Mouse (Mus musculus) stomach, embryonic 14.5 days (tissue): ENCODE results near the gene Cx3cr1. TPM values are rescaled to one million over a fixed set of nuclear protein-coding genes. Genes with fewer than 3 reads are reported as not detected.
"Not testable (repeated sequence)": the region's sequence is repeated elsewhere in the genome, so short reads cannot be mapped to it uniquely, and the experiment has no call there.

Source experiments
- ATAC-seq: fragments of 200-750 bp; cut with Nextera tagmentation; 2 replicates; pipeline ENCODE4 v1.8.0; 2017; ENCODE audit warnings: low read depth, moderate TSS enrichment; ENCODE audit not compliant: insufficient number of reproducible peaks, insufficient read depth, low FRiP score
- H3K27ac ChIP-seq: fragments of 300-500 bp; sonication (generic); 2 replicates; pipeline ENCODE4 v1.5.1; 2014; ENCODE audit warnings: mild to moderate bottlenecking, low read length, moderate library complexity, mixed read lengths
- H3K27me3 ChIP-seq: fragments of 300-500 bp; sonication (generic); 2 replicates; pipeline ENCODE4 v1.6.1; 2014; ENCODE audit warnings: low read length, control low read depth, mixed read lengths; ENCODE audit not compliant: control insufficient read depth, insufficient read depth
- H3K36me3 ChIP-seq: fragments of 300-500 bp; sonication (generic); 2 replicates; pipeline ENCODE4 v1.6.1; 2014; ENCODE audit warnings: mild to moderate bottlenecking, control low read depth, low read length, moderate library complexity, mixed read lengths; ENCODE audit not compliant: control insufficient read depth, insufficient read depth
- H3K4me1 ChIP-seq: fragments of 300-500 bp; sonication (generic); 2 replicates; pipeline ENCODE4 v1.6.1; 2014; ENCODE audit warnings: low read length, control low read depth, mixed read lengths; ENCODE audit not compliant: control insufficient read depth, insufficient read depth
- H3K4me2 ChIP-seq: fragments of 300-500 bp; sonication (generic); replicated peaks from 2 replicates; pipeline ENCODE4 v1.6.1; 2014; ENCODE audit warnings: low read depth, low read length, control low read depth
- H3K4me3 ChIP-seq: fragments of 300-500 bp; sonication (generic); 2 replicates; pipeline ENCODE4 v1.5.1; 2014; ENCODE audit warnings: low read depth, low read length, control low read depth
- H3K9ac ChIP-seq: fragments of 300-500 bp; sonication (generic); replicated peaks from 2 replicates; pipeline ENCODE4 v1.6.1; 2014; ENCODE audit warnings: low read depth, mild to moderate bottlenecking, control low read depth, low read length, moderate library complexity, mixed read lengths
- H3K9me3 ChIP-seq: fragments of 300-500 bp; sonication (generic); 2 replicates; pipeline ENCODE4 v1.6.1; 2016; ENCODE audit warnings: low read depth, low read length, control low read depth; ENCODE audit not compliant: control insufficient read depth
- WGBS: fragments of 180-500 bp; shearing (Covaris S2); extraction: QIAGEN DNeasy Blood & Tissue Kit; methylation state at CpG from one replicate; pipeline ENCODE4 v1.1.7; 2014; 5-methylcytosine and 5-hydroxymethylcytosine counted together
- polyA plus RNA-seq: library from polyadenylated mRNA; unstranded; fragments of >200 nt; fragmentation: Nextera tagmentation; extraction: Ambion mirVana; gene quantifications from 2 replicates; pipeline ENCODE4 v1.2.1, GENCODE M21; 2014

Cx3cr1 gene
- polyA plus RNA-seq, 1 experiment from 2014 or later, result 13.7 TPM

DNA sequence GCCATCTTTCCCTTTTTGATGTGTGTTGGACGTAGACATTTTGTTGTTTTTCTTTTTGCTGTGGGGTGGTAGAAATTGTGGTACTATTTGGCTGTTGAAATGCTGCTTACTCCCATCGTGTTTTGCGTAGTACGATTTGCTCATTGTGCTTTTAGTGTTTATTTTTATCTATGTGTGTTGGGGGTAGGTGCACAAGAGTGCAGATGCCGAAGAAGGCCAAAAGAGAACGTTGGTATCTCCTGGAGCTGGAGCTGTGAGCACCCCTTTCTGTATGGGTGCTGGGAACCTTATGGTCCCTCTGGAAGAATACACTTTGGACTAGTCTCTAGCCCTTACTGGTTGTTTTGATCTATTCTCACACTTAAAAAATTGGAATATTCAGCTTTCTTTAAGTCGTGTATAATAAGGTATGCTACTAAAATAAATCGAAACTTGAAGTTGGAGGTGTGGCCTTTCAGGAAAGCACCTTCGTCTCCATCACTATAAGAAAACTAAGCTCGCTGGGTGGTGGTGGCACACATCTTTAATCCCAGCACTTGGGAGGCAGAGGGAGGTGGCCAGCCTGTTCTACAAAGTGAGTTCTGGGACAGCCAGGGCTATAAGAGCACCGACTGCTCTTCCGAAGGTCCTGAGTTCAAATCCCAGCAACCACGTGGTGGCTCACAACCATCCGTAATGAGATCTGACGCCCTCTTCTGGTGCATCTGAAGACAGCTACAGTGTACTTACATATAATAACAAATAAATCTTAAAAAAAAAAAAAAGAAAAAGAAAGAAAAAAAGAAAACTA is 41.7 kb upstream of the Cx3cr1 start:
- Histone ChIP-seq H3K27ac (peak overlapping the region; percentile 96; the same call in 1 of the 2 replicates), H3K27me3 (no peaks in the 10 kb centered on the region), H3K9me3 (no peaks in the 10 kb centered on the region), H3K4me3 (peak overlapping the region; percentile 84), H3K9ac (peak overlapping the region; percentile 68; the same call in 1 of the 2 replicates), H3K36me3 (no peaks in the 10 kb centered on the region), H3K4me2 (peak overlapping the region; percentile 63), H3K4me1 (0 out of 2 replicates have a peak, but pooled peaks cover 6% of the 10 kb centered on the region)
- WGBS, result 73% methylated on average over 15 of the region's 15 CpGs
- ATAC-seq, result no peak

DNA sequence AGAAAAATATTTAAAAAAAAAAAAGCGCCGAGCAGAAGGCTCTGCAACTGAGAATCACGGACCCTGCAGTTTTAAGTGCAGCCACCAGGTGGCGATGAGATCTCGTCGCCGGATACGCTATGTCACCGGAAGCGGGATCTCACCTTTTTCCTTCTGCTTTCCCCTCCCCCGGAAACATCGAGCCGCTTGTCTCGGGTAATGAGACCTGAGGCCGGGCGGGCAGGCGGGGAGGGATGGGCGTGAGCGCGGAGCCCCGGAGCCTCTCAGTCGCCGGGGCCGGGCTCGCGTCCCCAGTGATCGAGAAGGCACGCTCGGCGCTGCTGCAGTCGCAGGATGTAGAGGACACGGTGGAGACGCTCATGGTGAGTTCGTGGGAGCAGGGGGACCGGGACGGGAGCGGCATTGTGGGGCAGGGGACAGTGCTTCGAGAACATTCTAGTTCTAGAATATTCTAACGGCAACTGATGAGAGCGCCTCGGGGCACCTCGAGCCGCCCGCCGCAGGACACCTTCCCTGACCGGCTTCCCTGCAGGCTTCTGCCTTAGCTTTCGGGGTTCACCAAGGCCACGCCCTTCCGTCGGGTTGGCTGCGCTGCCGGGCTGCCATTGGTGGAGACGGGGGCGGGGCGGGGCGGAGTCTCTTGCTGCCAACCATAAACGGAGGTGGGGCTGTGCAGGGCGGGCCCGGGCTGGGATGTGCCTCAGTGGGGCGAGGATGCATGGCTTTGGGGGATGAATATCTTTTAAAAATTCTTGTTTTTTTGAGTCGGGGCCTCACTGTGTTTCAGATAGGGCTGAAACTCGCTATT is 40.7 kb upstream of the Cx3cr1 start, which contains the start of gene Slc25a38:
Gene Slc25a38 (plus strand): TSS at position 164 of the 808 bp plus-strand sequence.
- no peaks in the 10 kb centered on the region for H3K36me3 ChIP-seq
- no peaks in the 10 kb centered on the region for H3K9me3 ChIP-seq
- H3K9ac ChIP-seq, result peak within 1 kb of the TSS; percentile 68
- peak within 1 kb of the TSS; percentile 84 for H3K4me3 ChIP-seq
- H3K27ac ChIP-seq, result peak within 1 kb of the TSS; percentile 96
- H3K4me1 ChIP-seq, result 0 out of 2 replicates have a peak, but pooled peaks cover 3% of the 10 kb centered on the region
- no peaks in the 10 kb centered on the region for H3K27me3 ChIP-seq
- peak within 1 kb of the TSS; percentile 63 for H3K4me2 ChIP-seq
- WGBS, result 1% methylated on average over 62 of the region's 62 CpGs
- ATAC-seq, result peak; percentile 97

DNA sequence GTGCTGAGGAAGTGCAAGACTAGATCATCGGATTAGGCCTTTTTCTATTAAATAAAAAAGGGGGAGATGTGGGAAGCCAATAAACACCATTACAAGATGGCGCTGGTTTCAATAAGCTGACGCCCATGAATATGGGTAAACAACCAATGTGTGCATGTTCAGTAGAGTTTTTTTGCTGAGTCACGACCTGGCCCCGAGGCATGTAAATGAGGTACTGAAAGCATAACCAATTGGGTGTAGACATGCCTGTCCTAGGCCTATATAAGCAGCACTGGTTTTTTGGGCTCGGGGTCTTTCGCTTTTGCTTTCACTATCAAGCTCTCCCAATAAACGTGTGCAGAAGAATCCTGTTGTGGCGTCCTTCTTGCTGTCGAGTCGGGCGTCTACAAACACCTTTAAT is 39.3 kb upstream of the Cx3cr1 start:
- H3K4me2 ChIP-seq, H3K36me3 ChIP-seq, H3K9me3 ChIP-seq, H3K4me1 ChIP-seq, H3K9ac ChIP-seq, H3K4me3 ChIP-seq, ATAC-seq, H3K27me3 ChIP-seq, H3K27ac ChIP-seq: not testable (repeated sequence)
- WGBS, result 95% methylated on average over 12 of the region's 12 CpGs

GRCm38 (mm10) chr9:120101165-120101564 is 31.5 kb upstream of the Cx3cr1 start:
- Histone ChIP-seq H3K4me1 (no peaks in the 10 kb centered on the region), H3K36me3 (no peaks in the 10 kb centered on the region), H3K27ac (no peak overlapping the region), H3K4me3 (no peak overlapping the region), H3K27me3 (no peaks in the 10 kb centered on the region), H3K9me3 (no peaks in the 10 kb centered on the region), H3K9ac (no peak overlapping the region), H3K4me2 (no peak overlapping the region)
- WGBS, result 93% methylated on average over 2 of the region's 2 CpGs
- ATAC-seq, result no peak

- H3K27ac ChIP-seq, result no peak overlapping the region
- H3K9ac ChIP-seq, result no peak overlapping the region
- no peak overlapping the region for H3K4me3 ChIP-seq
- no peaks in the 10 kb centered on the region for H3K27me3 ChIP-seq
- ATAC-seq, result no peak
- no peaks in the 10 kb centered on the region for H3K4me1 ChIP-seq
- H3K36me3 ChIP-seq, result no peaks in the 10 kb centered on the region
- H3K9me3 ChIP-seq, result no peaks in the 10 kb centered on the region
- H3K4me2 ChIP-seq, result no peak overlapping the region
- WGBS, result 89% methylated on average over 8 of the region's 8 CpGs
Observed at GRCm38 (mm10) chr9:120099304-120099703, 29.6 kb upstream of the Cx3cr1 start.

DNA sequence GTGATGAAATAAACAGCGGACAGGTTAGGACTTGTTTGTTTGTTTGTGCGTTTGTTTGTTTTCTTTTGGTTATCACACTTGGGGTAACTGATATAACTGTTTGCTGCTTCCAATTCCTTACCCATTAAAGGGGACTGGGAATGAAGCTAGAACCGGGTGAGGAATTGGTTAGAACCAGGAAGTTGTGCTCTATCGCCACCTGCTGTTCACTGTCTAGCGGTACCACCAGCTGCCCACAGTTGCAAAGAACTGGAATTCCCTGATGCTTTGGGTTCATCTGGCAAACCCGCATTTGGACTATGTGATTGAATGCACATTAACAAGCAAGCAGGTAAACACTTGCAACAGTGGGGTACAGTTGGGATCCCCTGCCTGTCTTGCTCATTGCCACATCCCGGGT is 29.0 kb upstream of the Cx3cr1 start:
- H3K27ac ChIP-seq, result no peak overlapping the region
- H3K9ac ChIP-seq, result no peak overlapping the region
- 21% methylated on average over 7 of the region's 7 CpGs for WGBS
- H3K9me3 ChIP-seq, result no peaks in the 10 kb centered on the region
- H3K4me3 ChIP-seq, result no peak overlapping the region
- H3K4me2 ChIP-seq, result no peak overlapping the region
- H3K27me3 ChIP-seq, result no peaks in the 10 kb centered on the region
- H3K4me1 ChIP-seq, result no peaks in the 10 kb centered on the region
- no peak for ATAC-seq
- no peaks in the 10 kb centered on the region for H3K36me3 ChIP-seq

GRCm38 (mm10) chr9:120095886-120096285 is 26.2 kb upstream of the Cx3cr1 start:
- no peaks in the 10 kb centered on the region for H3K27me3 ChIP-seq
- H3K4me3 ChIP-seq, result no peak overlapping the region
- ATAC-seq, result no peak
- WGBS, result 61% methylated on average over 7 of the region's 7 CpGs
- H3K27ac ChIP-seq, result no peak overlapping the region
- no peak overlapping the region for H3K9ac ChIP-seq
- no peaks in the 10 kb centered on the region for H3K36me3 ChIP-seq
- no peak overlapping the region for H3K4me2 ChIP-seq
- no peaks in the 10 kb centered on the region for H3K4me1 ChIP-seq
- no peaks in the 10 kb centered on the region for H3K9me3 ChIP-seq

DNA sequence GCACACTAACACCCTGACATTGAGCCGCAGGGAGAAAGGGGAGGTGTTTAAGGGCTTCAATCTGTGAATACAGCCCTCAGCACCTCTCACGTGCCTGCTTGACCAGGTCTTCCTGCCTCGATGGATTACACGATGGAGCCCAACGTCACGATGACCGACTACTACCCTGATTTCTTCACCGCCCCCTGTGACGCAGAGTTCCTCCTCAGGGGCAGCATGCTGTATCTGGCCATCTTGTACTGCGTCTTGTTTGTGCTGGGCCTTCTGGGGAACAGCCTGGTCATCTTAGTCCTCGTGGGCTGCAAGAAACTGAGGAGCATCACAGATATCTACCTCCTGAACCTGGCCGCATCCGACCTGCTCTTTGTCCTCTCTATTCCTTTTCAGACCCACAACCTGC is 24.0 kb upstream of the Cx3cr1 start:
- no peaks in the 10 kb centered on the region for H3K36me3 ChIP-seq
- H3K9ac ChIP-seq, result no peak overlapping the region
- no peaks in the 10 kb centered on the region for H3K9me3 ChIP-seq
- H3K4me3 ChIP-seq, result no peak overlapping the region
- no peak overlapping the region for H3K4me2 ChIP-seq
- H3K27ac ChIP-seq, result no peak overlapping the region
- 87% methylated on average over 13 of the region's 13 CpGs for WGBS
- H3K4me1 ChIP-seq, result no peaks in the 10 kb centered on the region
- no peak for ATAC-seq
- H3K27me3 ChIP-seq, result no peaks in the 10 kb centered on the region
